Mouse (Mus musculus): ENCODE results near the gene F12. TPM values are rescaled to one million over a fixed set of nuclear protein-coding genes. Genes with fewer than 3 reads are reported as not detected.

The F12 gene
- polyA plus RNA-seq, 1 experiment = 0.39 TPM

GRCm38 (mm10) chr13:55465184-55465583, 38.6 kb upstream of the F12 start:
- peaks cover 25% of the 10 kb centered on the region for H3K4me1 ChIP-seq (replicated peaks; ENCODE audit: control insufficient read depth, insufficient read depth, low read length)
- H3K36me3 ChIP-seq (ENCODE audit: control insufficient read depth, insufficient read depth, low read length) = peaks cover 10% of the 10 kb centered on the region
- 8% methylated on average over 3 of the region's 3 CpGs for WGBS
- no peak overlapping the region for H3K27ac ChIP-seq (ENCODE audit: control insufficient read depth, insufficient read depth, low read length)
- TF ChIP-seq CTCF (IDR thresholded peaks at IDR 0.05; ENCODE audit: borderline replicate concordance, control insufficient read depth, extremely low read depth, insufficient read depth, low read length, poor library complexity) = no peak
- TF ChIP-seq POLR2A (IDR thresholded peaks at IDR 0.05; ENCODE audit: control insufficient read depth, extremely low read depth, insufficient read depth, low read length, poor library complexity) = no peak
- DNase-seq = no peak
- no peak overlapping the region for H3K4me3 ChIP-seq (ENCODE audit: control insufficient read depth, insufficient read depth, low read length)
- H3K27me3 ChIP-seq (ENCODE audit: control insufficient read depth, insufficient read depth, low read length) = no peaks in the 10 kb centered on the region

GRCm38 (mm10) chr13:55464027-55464884, 37.7 kb upstream of the F12 start, which contains the start of gene Prr7:
Gene Prr7, plus strand, starts transcription at chr13:55464267.
- H3K27ac ChIP-seq (ENCODE audit: control insufficient read depth, insufficient read depth, low read length) = peak within 1 kb of the TSS; percentile 38
- TF ChIP-seq CTCF (IDR thresholded peaks at IDR 0.05; ENCODE audit: borderline replicate concordance, control insufficient read depth, extremely low read depth, insufficient read depth, low read length, poor library complexity) (no peak), POLR2A (IDR thresholded peaks at IDR 0.05; ENCODE audit: control insufficient read depth, extremely low read depth, insufficient read depth, low read length, poor library complexity) (no peak)
- peak within 1 kb of the TSS; percentile 47 for H3K4me3 ChIP-seq (ENCODE audit: control insufficient read depth, insufficient read depth, low read length)
- peaks cover 25% of the 10 kb centered on the region for H3K4me1 ChIP-seq (replicated peaks; ENCODE audit: control insufficient read depth, insufficient read depth, low read length)
- H3K36me3 ChIP-seq (ENCODE audit: control insufficient read depth, insufficient read depth, low read length) = peaks cover 20% of the 10 kb centered on the region
- DNase-seq = peak; percentile 70
- no peaks in the 10 kb centered on the region for H3K27me3 ChIP-seq (ENCODE audit: control insufficient read depth, insufficient read depth, low read length)
- WGBS = 1% methylated on average over 78 of the region's 84 CpGs

GRCm38 (mm10) chr13:55463399-55464026, 36.9 kb upstream of the F12 start:
- Histone ChIP-seq H3K36me3 (ENCODE audit: control insufficient read depth, insufficient read depth, low read length) (peaks cover 27% of the 10 kb centered on the region), H3K27ac (ENCODE audit: control insufficient read depth, insufficient read depth, low read length) (peak overlapping the region; percentile 38), H3K4me3 (ENCODE audit: control insufficient read depth, insufficient read depth, low read length) (peak overlapping the region; percentile 47), H3K27me3 (ENCODE audit: control insufficient read depth, insufficient read depth, low read length) (no peaks in the 10 kb centered on the region), H3K4me1 (replicated peaks; ENCODE audit: control insufficient read depth, insufficient read depth, low read length) (peaks cover 25% of the 10 kb centered on the region)
- peak; percentile 54 for DNase-seq
- 18% methylated on average over 14 of the region's 14 CpGs for WGBS
- no peak for TF ChIP-seq POLR2A (IDR thresholded peaks at IDR 0.05; ENCODE audit: control insufficient read depth, extremely low read depth, insufficient read depth, low read length, poor library complexity)
- no peak for TF ChIP-seq CTCF (IDR thresholded peaks at IDR 0.05; ENCODE audit: borderline replicate concordance, control insufficient read depth, extremely low read depth, insufficient read depth, low read length, poor library complexity)

- Histone ChIP-seq H3K36me3 (ENCODE audit: control insufficient read depth, insufficient read depth, low read length) (peaks cover 33% of the 10 kb centered on the region), H3K27ac (ENCODE audit: control insufficient read depth, insufficient read depth, low read length) (no peak overlapping the region), H3K4me3 (ENCODE audit: control insufficient read depth, insufficient read depth, low read length) (no peak overlapping the region), H3K27me3 (ENCODE audit: control insufficient read depth, insufficient read depth, low read length) (no peaks in the 10 kb centered on the region), H3K4me1 (replicated peaks; ENCODE audit: control insufficient read depth, insufficient read depth, low read length) (peaks cover 25% of the 10 kb centered on the region)
- no peak for DNase-seq
- TF ChIP-seq CTCF (IDR thresholded peaks at IDR 0.05; ENCODE audit: borderline replicate concordance, control insufficient read depth, extremely low read depth, insufficient read depth, low read length, poor library complexity) (no peak), POLR2A (IDR thresholded peaks at IDR 0.05; ENCODE audit: control insufficient read depth, extremely low read depth, insufficient read depth, low read length, poor library complexity) (no peak)
- 87% methylated on average over 2 of the region's 2 CpGs for WGBS
Measured at GRCm38 (mm10) chr13:55462965-55463364, 36.4 kb upstream of the F12 start.

- DNase-seq = no peak
- H3K4me1 ChIP-seq (replicated peaks; ENCODE audit: control insufficient read depth, insufficient read depth, low read length) = peaks cover 35% of the 10 kb centered on the region
- no peak overlapping the region for H3K27ac ChIP-seq (ENCODE audit: control insufficient read depth, insufficient read depth, low read length)
- H3K36me3 ChIP-seq (ENCODE audit: control insufficient read depth, insufficient read depth, low read length) = peaks cover 71% of the 10 kb centered on the region
- H3K4me3 ChIP-seq (ENCODE audit: control insufficient read depth, insufficient read depth, low read length) = no peak overlapping the region
- TF ChIP-seq POLR2A (IDR thresholded peaks at IDR 0.05; ENCODE audit: control insufficient read depth, extremely low read depth, insufficient read depth, low read length, poor library complexity) (no peak), CTCF (IDR thresholded peaks at IDR 0.05; ENCODE audit: borderline replicate concordance, control insufficient read depth, extremely low read depth, insufficient read depth, low read length, poor library complexity) (no peak)
- H3K27me3 ChIP-seq (ENCODE audit: control insufficient read depth, insufficient read depth, low read length) = no peaks in the 10 kb centered on the region
- 99% methylated on average over 16 of the region's 16 CpGs for WGBS
Measured at GRCm38 (mm10) chr13:55451785-55452549, 25.4 kb upstream of the F12 start.

GRCm38 (mm10) chr13:55451296-55451695, 24.7 kb upstream of the F12 start:
- no peak for TF ChIP-seq POLR2A (IDR thresholded peaks at IDR 0.05; ENCODE audit: control insufficient read depth, extremely low read depth, insufficient read depth, low read length, poor library complexity)
- TF ChIP-seq CTCF (IDR thresholded peaks at IDR 0.05; ENCODE audit: borderline replicate concordance, control insufficient read depth, extremely low read depth, insufficient read depth, low read length, poor library complexity) = no peak
- no peaks in the 10 kb centered on the region for H3K27me3 ChIP-seq (ENCODE audit: control insufficient read depth, insufficient read depth, low read length)
- DNase-seq = no peak
- H3K4me3 ChIP-seq (ENCODE audit: control insufficient read depth, insufficient read depth, low read length) = no peak overlapping the region
- H3K27ac ChIP-seq (ENCODE audit: control insufficient read depth, insufficient read depth, low read length) = no peak overlapping the region
- peaks cover 65% of the 10 kb centered on the region for H3K36me3 ChIP-seq (ENCODE audit: control insufficient read depth, insufficient read depth, low read length)
- H3K4me1 ChIP-seq (replicated peaks; ENCODE audit: control insufficient read depth, insufficient read depth, low read length) = peaks cover 42% of the 10 kb centered on the region
- WGBS = 96% methylated on average over 10 of the region's 10 CpGs
